Mouse (Mus musculus) heart, adult 2 months (tissue): ENCODE results near the gene Hs2st1. TPM values are rescaled to one million over a fixed set of nuclear protein-coding genes. Genes with fewer than 3 reads are reported as not detected.

Source experiments
- DNase-seq, 2 experiments: peaks; one replicate each; pipeline ENCODE4 v3.0.0; 2021
- H3K27ac ChIP-seq: fragments of 200-600 bp; 2 replicates; pipeline ENCODE4 v1.8.1; 2022
- H3K27me3 ChIP-seq: fragments of 200-500 bp; 2 replicates; pipeline ENCODE4 v1.6.1; 2012; ENCODE audit warnings: mild to moderate bottlenecking, low read length, inconsistent platforms, mixed read lengths; ENCODE audit not compliant: control insufficient read depth, insufficient read depth
- H3K36me3 ChIP-seq: fragments of 200-500 bp; 2 replicates; pipeline ENCODE4 v1.6.1; 2012; ENCODE audit warnings: low read length, inconsistent platforms; ENCODE audit not compliant: control insufficient read depth, insufficient read depth
- H3K4me1 ChIP-seq: fragments of 200-500 bp; 2 replicates; pipeline ENCODE4 v1.6.1; 2011; ENCODE audit warnings: low read length; ENCODE audit not compliant: control insufficient read depth, insufficient read depth
- H3K4me3 ChIP-seq: fragments of 200-600 bp; 2 replicates; pipeline ENCODE4 v1.8.1; 2022
- H3K79me2 ChIP-seq: fragments of 200-500 bp; replicated peaks from 2 replicates; pipeline ENCODE4 v1.6.1; 2012; ENCODE audit warnings: mild to moderate bottlenecking, inconsistent platforms, low read length, moderate library complexity, mixed read lengths; ENCODE audit not compliant: control insufficient read depth, insufficient read depth
- H3K9ac ChIP-seq: fragments of 200-500 bp; 2 replicates; pipeline ENCODE4 v1.6.1; 2012; ENCODE audit warnings: low read depth, mild to moderate bottlenecking, control low read depth, inconsistent platforms, low read length, mixed read lengths
- CTCF ChIP-seq: fragments of 200-600 bp; IDR thresholded peaks from 2 replicates; pipeline ENCODE4 v1.8.1; 2022; ENCODE audit warnings: antibody characterized with exemption, mild to moderate bottlenecking, moderate library complexity
- EP300 ChIP-seq: fragments of 200-500 bp; IDR thresholded peaks from 2 replicates; pipeline ENCODE4 v1.6.1; 2011; ENCODE audit warnings: low read depth, low read length, control low read depth; ENCODE audit not compliant: insufficient read depth
- POLR2A ChIP-seq: fragments of 200-500 bp; IDR thresholded peaks from 2 replicates; pipeline ENCODE4 v1.6.1; 2011; ENCODE audit warnings: mild to moderate bottlenecking, low read depth, low read length, control low read depth; ENCODE audit not compliant: insufficient read depth
- WGBS: fragments of 180-500 bp; shearing (Covaris S2); methylation state at CpG from one replicate; pipeline ENCODE4 v1.1.7; 2018; 5-methylcytosine and 5-hydroxymethylcytosine counted together
- intact Hi-C: fragments of 180-260 bp; cut with DNase I; formaldehyde crosslinking; loops from one replicate; pipeline ENCODE4 v1.15.1; 2025
- polyA plus RNA-seq: library from polyadenylated mRNA; depleted of rRNA; stranded (reverse); fragments of >200 nt; gene quantifications from 2 replicates; pipeline ENCODE4 v1.2.3, GENCODE M21; 2012
- total RNA-seq, 2 experiments: library from RNA; stranded (reverse); gene quantifications; 2 replicates each; pipeline ENCODE4 v1.2.3; 2021

The Hs2st1 gene
- total and polyA plus RNA-seq, 3 experiments: 2.3 to 8.4 (median 7.2) TPM

DNA sequence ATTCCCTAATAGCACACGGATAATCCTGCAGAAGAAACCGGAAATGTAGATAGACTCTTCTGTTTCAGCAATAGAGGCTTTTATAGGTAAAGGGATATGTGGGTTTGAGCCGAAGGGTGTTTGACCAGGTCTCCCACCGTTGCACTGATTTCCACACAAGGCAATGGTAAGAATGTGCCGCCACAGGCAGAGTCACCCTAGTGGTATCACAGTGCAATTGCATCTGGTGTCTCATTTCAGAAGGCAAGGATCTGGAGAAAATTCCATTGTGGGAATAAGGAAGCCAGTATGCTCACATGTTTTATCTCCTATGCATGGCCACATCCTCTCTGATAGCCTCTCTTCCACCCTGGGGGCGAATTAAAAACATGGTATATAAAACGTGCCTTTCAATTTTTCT is 171.8 kb downstream of the Hs2st1 start:
- Histone ChIP-seq H3K4me1 (0 out of 2 replicates have a peak, but pooled peaks cover 1% of the 10 kb centered on the region), H3K79me2 (no peaks in the 10 kb centered on the region), H3K27me3 (no peaks in the 10 kb centered on the region), H3K9ac (no peak overlapping the region), H3K36me3 (no peaks in the 10 kb centered on the region), H3K4me3 (no peak overlapping the region), H3K27ac (no peak overlapping the region)
- intact Hi-C loops: no loop called here
- peak; percentile 48 for TF ChIP-seq CTCF
- TF ChIP-seq POLR2A: no peak
- 68% methylated on average over 7 of the region's 7 CpGs for WGBS
- DNase-seq: no peak

DNA sequence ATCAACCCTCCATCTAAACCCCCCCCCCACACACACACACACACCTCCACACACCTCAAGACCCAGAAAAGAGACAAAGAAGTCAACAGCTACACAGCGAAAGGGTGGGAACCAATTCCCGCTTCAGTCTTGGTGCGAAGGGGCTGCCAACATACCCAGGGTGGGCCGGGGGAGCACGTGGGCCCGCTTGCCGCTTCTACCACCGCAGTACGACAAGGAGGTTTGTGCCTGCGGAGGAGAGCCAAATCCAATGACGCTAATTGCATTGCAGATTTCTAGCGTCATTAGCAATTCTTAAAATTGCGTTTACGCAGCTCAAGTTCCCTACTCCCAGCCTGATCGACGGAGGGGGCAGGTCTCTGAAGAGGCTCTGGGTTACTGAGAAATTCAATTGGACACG is 173.5 kb downstream of the Hs2st1 start:
- H3K27me3 ChIP-seq: no peaks in the 10 kb centered on the region
- intact Hi-C loops: no loop called here
- no peak overlapping the region for H3K9ac ChIP-seq
- WGBS: 74% methylated on average over 17 of the region's 17 CpGs
- H3K4me1 ChIP-seq: 0 out of 2 replicates have a peak, but pooled peaks cover 1% of the 10 kb centered on the region
- H3K79me2 ChIP-seq: no peaks in the 10 kb centered on the region
- no peak for DNase-seq
- H3K36me3 ChIP-seq: no peaks in the 10 kb centered on the region
- no peak for TF ChIP-seq CTCF
- no peak for TF ChIP-seq POLR2A
- TF ChIP-seq EP300: no peak
- H3K27ac ChIP-seq: no peak overlapping the region
- H3K4me3 ChIP-seq: no peak overlapping the region

DNA sequence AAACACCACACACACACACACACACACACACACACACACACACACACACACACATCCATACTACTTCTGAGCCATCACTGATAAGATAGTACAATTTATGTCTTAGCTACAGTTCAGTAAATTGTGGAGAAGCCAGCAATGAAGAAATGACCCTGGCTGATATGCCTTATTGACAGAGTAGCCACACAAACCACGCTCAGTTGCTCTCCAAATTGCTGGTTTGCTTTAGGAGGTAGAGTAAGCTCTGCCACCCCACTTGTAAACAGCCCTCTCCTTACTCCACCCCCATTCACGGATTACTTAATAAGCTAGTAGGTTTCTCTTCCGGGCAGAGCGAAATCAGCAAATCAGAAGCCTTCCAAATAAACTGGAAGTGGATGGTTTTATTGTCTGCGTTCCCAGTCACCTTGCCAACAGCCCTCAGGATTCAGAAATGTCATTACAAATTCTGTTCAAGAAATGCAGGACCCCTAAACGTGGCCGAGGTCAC is 175.5 kb downstream of the Hs2st1 start:
- WGBS: 72% methylated on average over 7 of the region's 7 CpGs
- H3K79me2 ChIP-seq: no peaks in the 10 kb centered on the region
- H3K4me1 ChIP-seq: no peaks in the 10 kb centered on the region
- no peak for DNase-seq
- TF ChIP-seq EP300: no peak
- TF ChIP-seq POLR2A: no peak
- TF ChIP-seq CTCF: no peak
- no peaks in the 10 kb centered on the region for H3K36me3 ChIP-seq
- H3K27ac ChIP-seq: no peak overlapping the region
- intact Hi-C loops: no loop called here
- no peak overlapping the region for H3K9ac ChIP-seq
- no peak overlapping the region for H3K4me3 ChIP-seq
- H3K27me3 ChIP-seq: no peaks in the 10 kb centered on the region

DNA sequence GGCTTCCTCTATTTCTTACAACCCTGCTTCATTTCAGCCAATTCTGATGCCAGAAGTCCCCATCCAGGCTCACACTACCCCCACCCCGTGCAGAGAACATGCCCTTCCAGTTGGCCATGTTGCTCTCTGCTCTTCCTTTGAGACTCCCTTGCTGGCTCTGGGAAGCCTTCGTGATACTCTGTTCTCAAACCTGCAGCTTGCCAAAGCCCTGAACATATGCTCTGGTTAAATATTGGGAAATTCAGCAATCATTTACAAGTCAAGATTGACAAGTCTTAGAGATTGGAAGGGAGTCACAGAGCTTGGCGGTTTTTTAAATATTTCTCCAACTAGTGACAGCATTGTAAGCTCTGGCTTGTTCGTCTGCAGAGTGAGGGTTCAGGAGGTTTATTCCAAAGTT is 183.5 kb downstream of the Hs2st1 start:
- no peak for TF ChIP-seq POLR2A
- no peak for TF ChIP-seq EP300
- Histone ChIP-seq H3K79me2 (no peaks in the 10 kb centered on the region), H3K27me3 (no peaks in the 10 kb centered on the region), H3K4me3 (no peak overlapping the region), H3K4me1 (no peaks in the 10 kb centered on the region), H3K27ac (no peak overlapping the region), H3K36me3 (no peaks in the 10 kb centered on the region), H3K9ac (no peak overlapping the region)
- DNase-seq: no peak
- WGBS: 65% methylated on average over 4 of the region's 4 CpGs
- intact Hi-C loops: no loop called here

DNA sequence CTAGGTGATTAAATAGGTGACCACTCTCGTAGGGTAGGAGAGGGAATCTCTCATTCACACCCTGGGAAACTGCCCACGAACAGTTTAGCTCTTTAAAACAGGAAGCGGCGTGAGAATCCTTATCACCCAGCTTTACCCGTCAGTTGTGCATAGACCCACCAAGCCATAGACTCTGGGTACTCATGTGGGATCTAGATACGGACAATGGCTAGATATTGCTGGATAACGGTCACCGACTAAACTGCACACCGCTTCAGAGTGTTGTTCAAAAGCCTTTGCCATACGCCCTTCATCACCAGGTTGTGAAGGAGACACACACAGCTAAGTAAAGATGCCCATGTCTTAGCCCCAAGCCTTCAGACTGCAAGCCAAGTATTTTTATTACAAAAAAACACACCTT is 185.3 kb downstream of the Hs2st1 start:
- intact Hi-C loops: no loop called here
- WGBS: 72% methylated on average over 10 of the region's 10 CpGs
- H3K79me2 ChIP-seq: no peaks in the 10 kb centered on the region
- H3K4me3 ChIP-seq: no peak overlapping the region
- no peak overlapping the region for H3K27ac ChIP-seq
- no peak for DNase-seq
- H3K9ac ChIP-seq: no peak overlapping the region
- no peaks in the 10 kb centered on the region for H3K4me1 ChIP-seq
- H3K27me3 ChIP-seq: no peaks in the 10 kb centered on the region
- TF ChIP-seq CTCF (no peak), EP300 (no peak), POLR2A (no peak)
- H3K36me3 ChIP-seq: no peaks in the 10 kb centered on the region

DNA sequence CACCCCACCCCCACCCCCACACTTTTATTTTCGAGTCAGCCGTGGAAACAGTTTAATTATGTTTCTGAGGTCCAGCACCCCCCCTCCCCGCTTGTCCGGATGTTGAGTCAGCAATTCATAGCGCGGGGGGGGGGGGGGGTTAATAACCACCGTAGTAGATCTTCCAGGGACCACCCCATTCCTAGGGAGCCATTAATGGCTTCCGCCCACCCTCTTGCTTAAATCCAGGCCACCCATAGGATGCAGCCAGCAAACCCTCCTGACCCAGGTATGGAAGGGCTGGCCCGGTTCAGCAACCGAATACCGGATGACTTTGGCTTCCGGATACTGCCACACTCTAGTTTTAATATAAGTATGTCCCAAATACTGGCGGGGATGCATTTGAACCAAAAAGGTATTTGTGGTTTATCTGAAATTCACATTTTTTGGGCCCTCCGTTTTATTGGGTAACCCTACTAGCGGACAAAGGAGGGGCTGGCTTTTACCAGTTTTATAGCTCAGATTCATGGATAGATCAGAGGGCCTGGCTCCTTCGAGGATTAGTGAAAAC is 188.5 kb downstream of the Hs2st1 start:
- Histone ChIP-seq H3K9ac (no peak overlapping the region), H3K4me1 (no peaks in the 10 kb centered on the region), H3K36me3 (no peaks in the 10 kb centered on the region), H3K4me3 (no peak overlapping the region), H3K79me2 (no peaks in the 10 kb centered on the region), H3K27ac (no peak overlapping the region), H3K27me3 (no peaks in the 10 kb centered on the region)
- intact Hi-C loops: no loop called here
- 37% methylated on average over 16 of the region's 16 CpGs for WGBS
- no peak for DNase-seq
- TF ChIP-seq EP300 (no peak), POLR2A (no peak), CTCF (no peak)

DNA sequence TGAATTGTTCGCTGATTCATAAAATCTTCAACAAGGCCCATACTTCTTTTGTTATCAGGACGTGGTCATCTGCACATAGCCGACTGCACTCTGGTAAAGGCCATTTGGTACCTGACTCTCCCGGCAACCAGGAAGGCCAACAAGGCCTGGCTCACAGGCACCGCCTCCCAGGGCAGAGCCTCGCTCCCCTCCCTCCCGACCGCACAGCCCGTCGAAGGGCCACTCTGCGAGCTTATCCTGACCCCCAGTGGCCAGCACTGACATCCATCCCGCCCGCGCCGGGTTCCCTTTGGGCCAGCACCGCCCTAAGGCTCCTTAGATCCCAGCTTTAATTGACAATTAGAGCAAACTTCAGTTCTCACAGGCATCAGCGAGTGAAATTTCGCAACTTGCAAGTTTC is 189.1 kb downstream of the Hs2st1 start:
- TF ChIP-seq CTCF: peak; percentile 79
- 0 out of 2 replicates have a peak, but pooled peaks have one; percentile 13 for TF ChIP-seq POLR2A
- no peak for TF ChIP-seq EP300
- 4% methylated on average over 18 of the region's 18 CpGs for WGBS
- peak; percentile 80 to 82 for DNase-seq
- intact Hi-C loops: no loop called here
- Histone ChIP-seq H3K27ac (no peak overlapping the region), H3K9ac (peak overlapping the region; percentile 20), H3K36me3 (no peaks in the 10 kb centered on the region), H3K79me2 (no peaks in the 10 kb centered on the region), H3K4me1 (no peaks in the 10 kb centered on the region), H3K27me3 (no peaks in the 10 kb centered on the region), H3K4me3 (peak overlapping the region; percentile 38)
